Mouse (Mus musculus): ENCODE results near the gene Gm27179. TPM values are rescaled to one million over a fixed set of nuclear protein-coding genes. Genes with fewer than 3 reads are reported as not detected.
"Not testable (repeated sequence)": the region's sequence is repeated elsewhere in the genome, so short reads cannot be mapped to it uniquely, and the experiment has no call there.

Gm27179 gene
- total RNA-seq, 2 experiments from 2014 or later, result 0.16 TPM; not detected in 1

DNA sequence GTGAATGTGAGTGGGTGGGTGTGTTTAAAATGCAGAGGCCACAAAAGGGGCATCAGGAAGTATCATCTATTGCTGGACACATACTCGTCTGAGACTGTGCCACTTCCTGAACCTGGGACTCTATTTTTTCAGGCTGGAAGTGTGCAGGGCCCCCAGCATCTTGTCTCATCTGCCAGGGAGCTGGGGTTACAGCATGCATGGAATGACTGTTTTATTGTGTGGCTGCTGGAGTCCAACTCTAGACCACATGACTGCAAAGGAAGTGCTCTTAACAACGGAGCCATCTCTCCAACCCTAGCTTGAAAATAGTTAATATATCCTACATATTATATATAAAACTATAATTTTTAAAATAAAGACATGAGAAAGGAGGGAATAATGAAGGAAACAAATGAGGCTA is 39.0 kb downstream of the Gm27179 start:
- DNase-seq, result not testable (repeated sequence)

DNA sequence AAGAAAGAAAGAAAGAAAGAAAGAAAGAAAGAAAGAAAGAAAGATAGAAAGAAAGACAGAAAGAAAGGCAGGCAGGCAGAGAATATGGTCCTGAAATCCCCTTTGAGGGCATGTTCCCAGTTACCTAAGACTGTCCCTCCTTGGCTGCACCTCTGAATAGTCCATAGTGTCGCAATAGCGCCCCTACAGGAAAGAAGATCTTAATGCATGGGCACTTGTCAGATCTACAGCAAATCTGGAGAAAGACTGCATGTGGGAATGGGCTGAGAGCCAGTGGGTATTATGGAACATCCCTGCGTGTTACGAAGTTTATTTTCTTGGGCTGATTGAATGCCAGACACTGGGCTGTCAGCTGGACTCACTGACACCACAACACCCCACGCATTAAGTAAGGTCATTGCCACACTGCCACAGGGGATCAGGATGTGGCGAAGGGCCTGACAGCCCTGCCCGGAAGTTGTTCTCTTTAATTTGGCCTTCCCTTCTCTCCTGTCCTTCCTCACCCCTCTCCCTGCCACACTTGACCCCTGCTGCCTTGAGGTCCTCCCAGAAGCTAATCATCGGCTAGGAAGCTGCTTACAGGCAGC is 42.1 kb downstream of the Gm27179 start:
- not testable (repeated sequence) for DNase-seq

DNA sequence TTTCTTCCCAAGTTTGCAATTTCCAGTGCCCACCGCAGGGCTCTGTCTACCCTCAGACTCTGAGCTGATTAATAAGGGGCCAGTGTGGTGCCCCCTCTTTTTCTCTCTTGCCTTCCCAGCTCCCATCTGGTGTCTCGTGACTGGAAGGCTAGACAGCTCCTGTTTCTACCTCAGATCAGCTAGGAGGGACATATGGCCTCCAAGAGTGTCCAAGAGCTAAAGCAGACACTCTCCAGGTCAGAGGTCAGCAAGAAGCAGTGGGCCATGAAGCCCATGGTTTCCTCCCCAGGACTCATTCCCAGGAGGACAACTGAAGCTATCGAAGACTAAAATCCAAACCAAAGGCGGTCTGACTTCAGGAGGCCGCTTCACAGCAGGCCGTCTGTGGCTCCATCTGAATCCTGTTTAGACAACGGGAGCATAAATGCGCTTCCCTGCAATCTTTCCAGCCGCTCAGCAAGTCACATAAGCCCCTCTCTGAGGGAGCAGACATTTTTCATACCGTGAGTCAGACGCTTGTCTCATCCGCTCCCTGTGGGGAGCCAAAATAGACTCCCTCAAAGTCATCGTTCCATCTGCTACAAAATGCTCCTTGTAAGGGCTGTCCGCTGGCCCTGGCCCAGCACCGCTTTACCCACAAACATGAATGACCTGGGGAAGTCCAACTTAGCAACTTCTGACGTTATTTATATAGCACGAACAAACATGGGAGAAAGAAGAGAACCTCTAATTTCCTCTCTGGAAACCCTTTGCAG is 44.6 kb downstream of the Gm27179 start:
- not testable (repeated sequence) for DNase-seq

DNA sequence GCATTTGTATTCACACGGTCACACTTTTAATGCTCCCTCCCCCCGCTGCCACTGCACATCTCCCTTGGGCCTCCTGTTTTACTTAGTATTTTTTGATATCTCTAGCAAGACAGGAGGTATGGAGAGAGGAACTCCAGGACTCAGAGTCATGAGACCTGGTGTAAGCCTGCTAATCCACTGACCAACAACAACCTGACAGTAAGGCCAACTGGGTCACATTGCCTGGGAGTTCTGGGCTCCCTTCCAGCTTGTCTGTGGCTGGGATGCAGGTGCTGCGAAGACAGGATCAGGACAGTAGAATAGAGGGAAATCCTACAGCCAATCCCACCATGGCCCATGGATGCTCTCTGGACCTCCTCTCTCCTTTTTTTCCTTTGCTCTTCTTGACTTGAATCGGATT is 47.9 kb downstream of the Gm27179 start:
- DNase-seq, result not testable (repeated sequence)

Other genes starting within 250 kb of the Gm27179 start
- under 1 TPM; 0.09 to 0.11 TPM for gene Synb, start 218.2 kb downstream of the Gm27179 start, total RNA-seq (2021)
- gene Gm16867, start 9.2 kb downstream of the Gm27179 start, total RNA-seq (2021), result 1 to 10 TPM; 2.7 to 2.9 TPM
- gene Entpd4b, start 42.9 kb upstream of the Gm27179 start, total RNA-seq (2021), result 10 to 100 TPM; 31.3 to 31.8 TPM

Data from gastrocnemius, postnatal 10 days (tissue).